20 mouse cellular contexts compared by ENCODE assay signal in genomic region chr7:134702481-134702880, GRCm38 (mm10). TPM values are rescaled to one million over a fixed set of nuclear protein-coding genes. Genes with fewer than 3 reads are reported as not detected.
DNase-seq lines count a peak whose midpoint lies in the region; ATAC-seq and TF ChIP-seq lines count a peak whose summit lies in the region.
"Had no signal": no experiment of that assay in that cellular context is flagged by ENCODE, and none has a peak within 500 bp of the region (broad histone marks: within the 10 kb centered on the region; RNA-seq: fewer than 3 reads in every experiment).

No protein-coding gene starts in this region.

- peaks cover 37% of the 10 kb centered on the region for H3K4me1 ChIP-seq in heart, embryonic 10.5 days
- H3K4me1 ChIP-seq in hindbrain, postnatal 0 days (ENCODE audit: insufficient read depth, low read length), result peaks cover 9% of the 10 kb centered on the region
- peaks cover 5% of the 10 kb centered on the region; the same call in 1 of the 2 replicates for H3K4me1 ChIP-seq in hindbrain, embryonic 12.5 days
- peaks cover 14% of the 10 kb centered on the region for H3K4me1 ChIP-seq in midbrain, embryonic 10.5 days
- no peaks in the 10 kb centered on the region for H3K4me1 ChIP-seq in midbrain, embryonic 15.5 days
- no peaks in the 10 kb centered on the region for H3K4me1 ChIP-seq in forebrain, embryonic 14.5 days (ENCODE audit: control insufficient read depth, insufficient read depth, low read length)
- H3K4me1 ChIP-seq: forebrain, embryonic 13.5 days had no signal

- H3K27me3 ChIP-seq in heart, embryonic 10.5 days (ENCODE audit: insufficient read depth, poor library complexity, severe bottlenecking), result no peaks in the 10 kb centered on the region
- no peaks in the 10 kb centered on the region for H3K27me3 ChIP-seq in hindbrain, postnatal 0 days (ENCODE audit: insufficient read depth, low read length)
- no peaks in the 10 kb centered on the region for H3K27me3 ChIP-seq in hindbrain, embryonic 12.5 days
- H3K27me3 ChIP-seq in midbrain, embryonic 10.5 days (ENCODE audit: low read depth, poor library complexity, severe bottlenecking), result no peaks in the 10 kb centered on the region
- H3K27me3 ChIP-seq in midbrain, embryonic 15.5 days (replicated peaks), result no peaks in the 10 kb centered on the region
- no peaks in the 10 kb centered on the region for H3K27me3 ChIP-seq in forebrain, embryonic 14.5 days (replicated peaks; ENCODE audit: control insufficient read depth, insufficient read depth, low read length)
- H3K27me3 ChIP-seq: embryonic facial prominence, embryonic 12.5 days; forebrain, embryonic 13.5 days had no signal

- WGBS in heart, embryonic 10.5 days, result 69% methylated on average over 5 of the region's 5 CpGs
- 59% methylated on average over 5 of the region's 5 CpGs for WGBS in hindbrain, postnatal 0 days
- 71% methylated on average over 5 of the region's 5 CpGs for WGBS in hindbrain, embryonic 12.5 days
- WGBS in midbrain, embryonic 10.5 days, result 83% methylated on average over 5 of the region's 5 CpGs
- 84% methylated on average over 5 of the region's 5 CpGs for WGBS in midbrain, embryonic 15.5 days
- WGBS in forebrain, embryonic 14.5 days, result 86% methylated on average over 5 of the region's 5 CpGs

- no peak overlapping the region for H3K9ac ChIP-seq in hindbrain, postnatal 0 days (replicated peaks; ENCODE audit: low read length)
- no peak overlapping the region for H3K9ac ChIP-seq in hindbrain, embryonic 12.5 days
- H3K9ac ChIP-seq in midbrain, embryonic 15.5 days, result no peak overlapping the region
- H3K9ac ChIP-seq in forebrain, embryonic 14.5 days (ENCODE audit: low read length), result no peak overlapping the region
- H3K9ac ChIP-seq: embryonic facial prominence, embryonic 12.5 days; forebrain, embryonic 13.5 days had no signal

- no peak for ATAC-seq in hindbrain, postnatal 0 days
- ATAC-seq in hindbrain, embryonic 12.5 days (ENCODE audit: low FRiP score), result no peak
- no peak for ATAC-seq in midbrain, embryonic 15.5 days (replicated peaks)
- no peak for ATAC-seq in forebrain, embryonic 14.5 days
- ATAC-seq: forebrain, embryonic 13.5 days; forebrain, embryonic 16.5 days had no signal

- DNase-seq in heart, embryonic 10.5 days (ENCODE audit: low spot score), result no peak
- no peak for DNase-seq in heart, postnatal 4 days
- peak; percentile 24 for DNase-seq in hindbrain, postnatal 0 days (ENCODE audit: low spot score)
- DNase-seq in midbrain, embryonic 10.5 days (ENCODE audit: low spot score), result no peak
- DNase-seq in adipocyte (ENCODE audit: low spot score), result peak; percentile 35
- no peak for DNase-seq in forebrain, embryonic 14.5 days (ENCODE audit: low spot score)
- DNase-seq: adrenal gland, adult 8-10 months; adrenal gland, postnatal 14 days; adrenal gland, postnatal 36 days; cerebellum, adult 11 months; cerebellum, adult 18-20 months; cerebellum, adult 8-10 months; cerebellum, adult 9-11 months had no signal

- H3K4me2 ChIP-seq in hindbrain, postnatal 0 days (ENCODE audit: low read depth, low read length), result no peak overlapping the region
- H3K4me2 ChIP-seq in hindbrain, embryonic 12.5 days (replicated peaks), result no peak overlapping the region
- no peak overlapping the region for H3K4me2 ChIP-seq in midbrain, embryonic 15.5 days
- H3K4me2 ChIP-seq in forebrain, embryonic 14.5 days (ENCODE audit: low read length), result no peak overlapping the region
- H3K4me2 ChIP-seq: embryonic facial prominence, embryonic 12.5 days; forebrain, embryonic 13.5 days had no signal

- no peak overlapping the region for H3K4me3 ChIP-seq in heart, embryonic 10.5 days
- H3K4me3 ChIP-seq in hindbrain, postnatal 0 days (ENCODE audit: low read length), result no peak overlapping the region
- no peak overlapping the region for H3K4me3 ChIP-seq in hindbrain, embryonic 12.5 days
- H3K4me3 ChIP-seq in midbrain, embryonic 10.5 days, result no peak overlapping the region
- no peak overlapping the region for H3K4me3 ChIP-seq in midbrain, embryonic 15.5 days
- H3K4me3 ChIP-seq in forebrain, embryonic 14.5 days (ENCODE audit: low read depth, low read length), result no peak overlapping the region
- H3K4me3 ChIP-seq: embryonic facial prominence, embryonic 10.5 days; embryonic facial prominence, embryonic 12.5 days; forebrain, embryonic 13.5 days had no signal

- TF ChIP-seq CTCF in hindbrain, postnatal 0 days (IDR thresholded peaks at IDR 0.05; ENCODE audit: low read depth), result no peak

- H3K27ac ChIP-seq in heart, embryonic 10.5 days, result peak overlapping the region; percentile 37; the same call in 1 of the 2 replicates
- no peak overlapping the region for H3K27ac ChIP-seq in hindbrain, postnatal 0 days
- H3K27ac ChIP-seq in hindbrain, embryonic 12.5 days, result no peak overlapping the region
- peak overlapping the region; percentile 17; the same call in 1 of the 2 replicates for H3K27ac ChIP-seq in midbrain, embryonic 10.5 days (replicated peaks)
- no peak overlapping the region for H3K27ac ChIP-seq in midbrain, embryonic 15.5 days
- H3K27ac ChIP-seq in forebrain, embryonic 14.5 days (ENCODE audit: low read depth, low read length), result no peak overlapping the region
- H3K27ac ChIP-seq: embryonic facial prominence, embryonic 10.5 days; embryonic facial prominence, embryonic 12.5 days; forebrain, embryonic 13.5 days had no signal

- H3K36me3 ChIP-seq in heart, embryonic 10.5 days, result no peaks in the 10 kb centered on the region
- H3K36me3 ChIP-seq in hindbrain, postnatal 0 days (ENCODE audit: insufficient read depth, low read length), result no peaks in the 10 kb centered on the region
- no peaks in the 10 kb centered on the region for H3K36me3 ChIP-seq in hindbrain, embryonic 12.5 days
- H3K36me3 ChIP-seq in midbrain, embryonic 10.5 days, result no peaks in the 10 kb centered on the region
- H3K36me3 ChIP-seq in midbrain, embryonic 15.5 days (replicated peaks), result no peaks in the 10 kb centered on the region
- H3K36me3 ChIP-seq in forebrain, embryonic 14.5 days (ENCODE audit: control insufficient read depth, insufficient read depth, low read length), result no peaks in the 10 kb centered on the region
- H3K36me3 ChIP-seq: embryonic facial prominence, embryonic 10.5 days; embryonic facial prominence, embryonic 12.5 days had no signal

- no peaks in the 10 kb centered on the region for H3K9me3 ChIP-seq in heart, embryonic 10.5 days
- no peaks in the 10 kb centered on the region for H3K9me3 ChIP-seq in hindbrain, postnatal 0 days (ENCODE audit: low read length)
- H3K9me3 ChIP-seq in hindbrain, embryonic 12.5 days (replicated peaks), result no peaks in the 10 kb centered on the region
- no peaks in the 10 kb centered on the region for H3K9me3 ChIP-seq in midbrain, embryonic 10.5 days (replicated peaks)
- H3K9me3 ChIP-seq in midbrain, embryonic 15.5 days, result no peaks in the 10 kb centered on the region
- no peaks in the 10 kb centered on the region for H3K9me3 ChIP-seq in forebrain, embryonic 14.5 days (replicated peaks; ENCODE audit: control insufficient read depth, low read length)
- H3K9me3 ChIP-seq: embryonic facial prominence, embryonic 10.5 days; embryonic facial prominence, embryonic 12.5 days; forebrain, embryonic 13.5 days had no signal

RNA-seq across cellular contexts. Expression of gene Dock1, which starts 32.0 kb away (rescaled TPM):
- 24.7 and 25.6 TPM in 2 replicates for polyA plus RNA-seq in heart, embryonic 10.5 days (2016; fragmentation: Nextera tagmentation; extraction: Ambion mirVana)
- total RNA-seq in heart, postnatal 4 days (2021), result 10 to 100 TPM; 53.7 to 56.5 TPM
- 14.2 and 15.2 TPM in 2 replicates for total RNA-seq in hindbrain, postnatal 0 days (2014; rRNA removed)
- polyA plus RNA-seq in hindbrain, postnatal 0 days (2015; fragmentation: Nextera tagmentation; extraction: Ambion mirVana), result 8.0 and 9.0 TPM in 2 replicates
- 28.4 and 29.3 TPM in 2 replicates for polyA plus RNA-seq in hindbrain, embryonic 12.5 days (2016; fragmentation: Nextera tagmentation; extraction: Ambion mirVana)
- 20.1 and 20.2 TPM in 2 replicates for polyA plus RNA-seq in midbrain, embryonic 10.5 days (2016; fragmentation: Nextera tagmentation; extraction: Ambion mirVana)
- polyA plus RNA-seq in midbrain, embryonic 15.5 days (2015; fragmentation: Nextera tagmentation; extraction: Ambion mirVana), result 6.0 and 7.2 TPM in 2 replicates
- 7.9 and 9.2 TPM in 2 replicates for polyA plus RNA-seq in forebrain, embryonic 14.5 days (2014; fragmentation: Nextera tagmentation; extraction: Ambion mirVana)
- total RNA-seq: MEL had no signal

Comparison
In these comparisons a context has a peak if more than half of its experiments do, and no peak if none do; other contexts are left out.
1. H3K27ac ChIP-seq: peak in heart, embryonic 10.5 days (single experiment) and midbrain, embryonic 10.5 days (single experiment); none in hindbrain, postnatal 0 days (single experiment), hindbrain, embryonic 12.5 days (single experiment), midbrain, embryonic 15.5 days (single experiment) and forebrain, embryonic 14.5 days (single experiment).
2. DNase-seq: peak in hindbrain, postnatal 0 days (single experiment) and adipocyte (single experiment); none in heart, embryonic 10.5 days (single experiment), heart, postnatal 4 days (single experiment), midbrain, embryonic 10.5 days (single experiment) and forebrain, embryonic 14.5 days (single experiment).